Mouse (Mus musculus) ES-E14 (cell line): Measurements from ENCODE around the gene Rcn1. TPM values are rescaled to one million over a fixed set of nuclear protein-coding genes. Genes with fewer than 3 reads are reported as not detected.

Experiments
- DNase-seq: peaks from one replicate; pipeline ENCODE4 v3.0.0-alpha.2; 2013; ENCODE audit warnings: low read depth, low spot score
- H3K27ac ChIP-seq: 2 replicates; pipeline ENCODE4 v1.5.1; 2012; ENCODE audit warnings: low read depth, mild to moderate bottlenecking, low read length, moderate library complexity, mixed read lengths; ENCODE audit not compliant: poor library complexity, insufficient read depth, severe bottlenecking
- H3K36me3 ChIP-seq: 2 replicates; pipeline ENCODE4 v1.6.1; 2012; ENCODE audit warnings: mild to moderate bottlenecking, low read length, moderate library complexity, mixed read lengths; ENCODE audit not compliant: control insufficient read depth, poor library complexity, insufficient read depth, severe bottlenecking
- H3K4me1 ChIP-seq, 2 experiments: fragments of 150-350 bp in 1 of 2; sonication (generic) in 1 of 2; 2 replicates each; pipeline ENCODE4 v1.6.1; 2012; ENCODE audit warnings: low read length in 2 of 2, mild to moderate bottlenecking in 1 of 2, mixed read lengths in 1 of 2; ENCODE audit not compliant: control insufficient read depth in 2 of 2, insufficient read depth in 2 of 2, poor library complexity in 1 of 2
- H3K4me3 ChIP-seq, 2 experiments: fragments of 150-350 bp in 1 of 2; sonication (generic) in 1 of 2; 2 replicates each; pipeline ENCODE4 v1.5.1; 2012; ENCODE audit warnings: low read length in 2 of 2, low read depth in 1 of 2, mild to moderate bottlenecking in 1 of 2, mixed read lengths in 1 of 2; ENCODE audit not compliant: insufficient read depth in 1 of 2, poor library complexity in 1 of 2, severe bottlenecking in 1 of 2
- H3K9ac ChIP-seq: 2 replicates; pipeline ENCODE4 v1.6.1; 2012; ENCODE audit warnings: low read depth, mild to moderate bottlenecking, low read length, mixed read lengths; ENCODE audit not compliant: poor library complexity, insufficient read depth, severe bottlenecking
- H3K9me3 ChIP-seq: fragments of 150-350 bp; sonication (generic); 2 replicates; pipeline ENCODE4 v1.6.1; 2012; ENCODE audit warnings: low read depth, mild to moderate bottlenecking, low read length; ENCODE audit not compliant: control insufficient read depth, insufficient read depth
- CHD2 ChIP-seq: IDR thresholded peaks from 2 replicates; pipeline ENCODE4 v1.6.1; 2014; ENCODE audit warnings: mild to moderate bottlenecking, low read depth, low read length, inconsistent platforms
- HCFC1 ChIP-seq: IDR thresholded peaks from 2 replicates; pipeline ENCODE4 v1.6.1; 2012; ENCODE audit warnings: low read length, inconsistent platforms, borderline replicate concordance; ENCODE audit not compliant: insufficient read depth
- MAFK ChIP-seq: IDR thresholded peaks from 2 replicates; pipeline ENCODE4 v1.6.1; 2014; ENCODE audit warnings: mild to moderate bottlenecking, low read depth, low read length, inconsistent platforms; ENCODE audit not compliant: insufficient read depth
- ZC3H11A ChIP-seq: IDR thresholded peaks from 2 replicates; pipeline ENCODE4 v1.6.1; 2012; ENCODE audit warnings: low read depth, mild to moderate bottlenecking, inconsistent platforms, low read length, borderline replicate concordance
- ZNF384 ChIP-seq: IDR thresholded peaks from 2 replicates; pipeline ENCODE4 v1.6.1; 2012; ENCODE audit warnings: low read depth, low read length, inconsistent platforms
- in situ Hi-C, 2 experiments: fragments of 600-800 bp; cut with MboI; formaldehyde crosslinking; loops; one replicate each; pipeline ENCODE4 v1.15.1; 2025; ENCODE audit warnings: low sequenced_read_pairs in 2 of 2, inconsistent platforms in 1 of 2; ENCODE audit not compliant: unreplicated experiment in 2 of 2
- total RNA-seq: library from RNA; depleted of rRNA; stranded (reverse); fragments of 300-350 nt; gene quantifications from 2 replicates; pipeline ENCODE4 v1.2.3, GENCODE M21; 2012

Rcn1 gene
- total RNA-seq, 1 experiment = 73.6 TPM

- TF ChIP-seq ZC3H11A = no peak
- TF ChIP-seq ZNF384 = no peak
- TF ChIP-seq HCFC1 = no peak
- no peak for TF ChIP-seq MAFK
- no peak for TF ChIP-seq CHD2
- H3K4me3 ChIP-seq = no peak overlapping the region
- no peak overlapping the region for H3K27ac ChIP-seq
- no peak for DNase-seq
- no peak overlapping the region for H3K9ac ChIP-seq
- no peaks in the 10 kb centered on the region for H3K4me1 ChIP-seq
- in situ Hi-C loops = no loop called here
- no peaks in the 10 kb centered on the region for H3K9me3 ChIP-seq
- peaks cover 12% of the 10 kb centered on the region; the same call in 1 of the 2 replicates for H3K36me3 ChIP-seq
These were observed 14.1 kb downstream of the Rcn1 start for GRCm38 (mm10) chr2:105384998-105385397.

- no peak overlapping the region for H3K9ac ChIP-seq
- no peak for TF ChIP-seq ZNF384
- H3K27ac ChIP-seq = no peak overlapping the region
- H3K4me1 ChIP-seq = no peaks in the 10 kb centered on the region
- no peaks in the 10 kb centered on the region for H3K9me3 ChIP-seq
- DNase-seq = no peak
- H3K36me3 ChIP-seq = peaks cover 6% of the 10 kb centered on the region; the same call in 1 of the 2 replicates
- H3K4me3 ChIP-seq = no peak overlapping the region
- in situ Hi-C loops = no loop called here
These were observed 16.1 kb downstream of the Rcn1 start for GRCm38 (mm10) chr2:105383063-105383462.

- Histone ChIP-seq H3K9me3 (no peaks in the 10 kb centered on the region), H3K27ac (no peak overlapping the region), H3K4me1 (peaks cover 0 to 10% of the 10 kb centered on the region in 2 experiments; a peak in 2 of 4 replicates), H3K9ac (no peak overlapping the region), H3K36me3 (peaks cover 3% of the 10 kb centered on the region; the same call in 1 of the 2 replicates), H3K4me3 (no peak overlapping the region)
- DNase-seq = no peak
- in situ Hi-C loops = no loop called here
- TF ChIP-seq CHD2 (no peak), ZC3H11A (no peak), HCFC1 (no peak)
These were observed 18.3 kb downstream of the Rcn1 start for GRCm38 (mm10) chr2:105380757-105381319.

GRCm38 (mm10) chr2:105379682-105380081 lies 19.4 kb downstream of the Rcn1 start:
- TF ChIP-seq CHD2 (no peak), ZNF384 (no peak), MAFK (no peak)
- no peak for DNase-seq
- Histone ChIP-seq H3K4me3 (no peak overlapping the region), H3K4me1 (peaks cover 0 to 16% of the 10 kb centered on the region in 2 experiments; a peak in 2 of 4 replicates), H3K9me3 (no peaks in the 10 kb centered on the region), H3K36me3 (no peaks in the 10 kb centered on the region), H3K27ac (no peak overlapping the region), H3K9ac (no peak overlapping the region)
- in situ Hi-C loops = no loop called here

GRCm38 (mm10) chr2:105375705-105376104 lies 23.4 kb downstream of the Rcn1 start:
- H3K36me3 ChIP-seq = no peaks in the 10 kb centered on the region
- in situ Hi-C loops = no loop called here
- H3K4me3 ChIP-seq = no peak overlapping the region
- no peaks in the 10 kb centered on the region for H3K9me3 ChIP-seq
- H3K4me1 ChIP-seq = peaks cover 0 to 22% of the 10 kb centered on the region in 2 experiments; a peak in 2 of 4 replicates
- no peak for TF ChIP-seq HCFC1
- no peak for TF ChIP-seq ZC3H11A
- TF ChIP-seq ZNF384 = no peak
- no peak for TF ChIP-seq CHD2
- no peak for TF ChIP-seq MAFK
- no peak for DNase-seq
- no peak overlapping the region for H3K9ac ChIP-seq
- H3K27ac ChIP-seq = no peak overlapping the region
